Mouse (Mus musculus) heart, postnatal 36 days (tissue): ENCODE data around the gene Exoc2. TPM values are rescaled to one million over a fixed set of nuclear protein-coding genes. Genes with fewer than 3 reads are reported as not detected.
A peak's percentile ranks its signal among the peaks of the same experiment; 100 is the strongest.

Source experiments
- DNase-seq, 2 experiments: peaks; one replicate each; pipeline ENCODE4 v3.0.0; 2021 to 2022
- intact Hi-C: fragments of 180-260 bp; cut with DNase I; formaldehyde crosslinking; loops from one replicate; pipeline ENCODE4 v1.15.1; 2025
- total RNA-seq, 2 experiments: library from RNA; stranded (reverse); gene quantifications; 2 replicates each; pipeline ENCODE4 v1.2.3; 2021

Gene Exoc2
- 10 to 100 TPM; 14.4 to 16.5 TPM for total RNA-seq

- intact Hi-C loops, result no loop called here
Measured at GRCm38 (mm10) chr13:30973501-30974246, at the start of gene Exoc2, which contains the start of gene Gm5447. Exoc2 (minus strand) TSS chr13:30974093. Gm5447 (plus strand) TSS chr13:30974204.

DNA sequence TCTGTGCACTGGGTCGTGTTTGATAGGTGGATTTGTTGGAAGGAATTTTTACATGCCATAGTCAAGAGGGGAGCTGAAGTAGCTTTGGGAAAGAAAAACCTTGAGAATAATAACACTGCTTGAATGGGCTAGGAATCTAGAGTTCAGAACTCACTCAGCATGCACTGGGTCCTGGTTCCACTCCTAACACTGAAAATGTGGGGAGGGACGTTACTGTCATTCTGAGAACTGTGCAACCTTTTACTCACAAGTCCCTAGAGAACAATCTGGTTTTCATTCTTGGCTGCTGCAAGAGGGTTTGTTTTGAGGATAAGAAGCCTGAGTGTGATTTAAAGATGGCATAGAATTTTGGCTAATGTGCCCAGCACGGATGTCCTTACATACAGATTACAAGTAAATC lies 49.8 kb upstream of the Exoc2 start:
- intact Hi-C loops, result no loop called here
- DNase-seq, result no peak

More at GRCm38 (mm10) chr13:30973501-30974246, at the start of gene Exoc2, which contains the start of gene Gm5447:
- peak; percentile 87 for DNase-seq

- DNase-seq, result no peak
- intact Hi-C loops, result no loop called here
Measured at GRCm38 (mm10) chr13:31021927-31022326, 48.0 kb upstream of the Exoc2 start.

DNA sequence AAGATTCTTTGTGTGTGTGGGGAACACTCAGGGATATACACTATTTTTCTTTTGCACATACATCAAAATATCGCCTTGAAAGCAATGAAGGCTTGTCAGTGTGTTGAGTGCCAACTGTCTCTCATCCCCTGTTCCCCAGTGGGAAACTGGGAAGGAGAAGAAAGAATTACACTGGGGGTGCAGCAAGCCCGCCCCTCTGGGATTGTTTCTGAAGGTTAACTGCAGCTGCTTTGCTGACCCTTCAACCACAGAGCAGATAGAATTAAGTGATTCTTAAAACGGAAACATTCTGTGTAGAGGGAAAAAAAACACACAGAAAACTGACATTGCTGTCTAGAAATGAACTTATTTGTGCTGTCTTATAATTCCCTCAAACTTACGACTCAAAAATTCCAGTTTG lies 47.6 kb upstream of the Exoc2 start:
- intact Hi-C loops, result no loop called here
- DNase-seq, result no peak

DNA sequence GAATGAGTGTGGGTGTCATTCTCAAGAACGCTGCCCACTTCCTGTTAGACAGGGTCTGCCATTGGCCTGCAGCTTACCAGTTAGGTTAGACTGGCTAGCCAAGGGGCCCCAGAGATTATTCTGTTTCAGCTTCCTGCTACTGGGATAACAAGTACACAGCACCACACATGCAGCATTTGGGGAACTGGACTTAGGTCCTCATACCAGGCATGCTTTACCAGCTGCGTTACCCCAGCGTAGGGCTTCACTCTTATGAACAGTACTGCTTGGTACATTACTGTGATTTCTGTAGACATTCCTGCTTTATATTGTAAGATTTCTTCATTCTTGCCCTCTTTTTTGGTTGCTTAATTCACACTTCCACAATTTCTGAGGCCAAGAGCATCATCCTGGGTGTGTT lies 43.7 kb upstream of the Exoc2 start:
- intact Hi-C loops, result no loop called here
- DNase-seq, result no peak

DNA sequence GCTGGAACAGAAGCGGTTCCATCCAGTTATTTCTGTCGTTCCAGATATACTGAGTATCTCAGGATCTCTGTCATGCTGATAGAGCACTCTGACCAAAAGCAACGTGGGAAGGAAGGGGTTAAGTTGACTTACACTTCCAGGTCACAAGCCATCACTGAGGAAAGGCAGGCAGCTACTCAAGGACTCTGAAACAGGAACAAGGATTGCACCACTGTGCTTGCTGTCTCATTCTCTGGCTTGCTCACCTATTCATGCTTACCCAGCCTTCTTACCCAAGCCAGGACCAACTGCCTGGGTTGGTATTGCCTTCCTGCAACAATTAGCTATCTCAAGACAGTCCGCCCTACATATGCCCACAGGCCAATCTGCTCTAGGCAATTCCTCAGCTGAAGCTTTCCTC lies 31.1 kb upstream of the Exoc2 start:
- intact Hi-C loops, result no loop called here
- DNase-seq, result no peak

DNA sequence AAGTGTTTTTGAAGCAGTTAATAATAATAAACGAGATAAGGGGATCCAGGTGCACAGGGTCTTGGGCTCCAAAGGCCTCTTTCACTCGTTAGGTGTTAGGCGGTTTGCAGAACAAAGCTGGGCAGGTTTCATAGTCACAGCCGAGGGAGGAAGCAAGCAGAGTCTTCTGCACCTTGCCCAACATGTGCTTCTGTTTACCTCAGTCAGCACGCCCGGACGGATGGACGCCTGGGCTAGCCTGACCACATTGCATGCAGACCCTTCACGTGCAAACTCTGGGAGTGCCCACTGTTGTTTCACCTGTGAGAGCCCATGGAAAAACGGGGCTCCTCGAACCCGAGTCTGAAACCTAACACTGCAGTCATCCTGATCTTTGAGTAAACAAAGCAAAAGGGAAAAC lies 30.6 kb upstream of the Exoc2 start:
- intact Hi-C loops, result no loop called here
- DNase-seq, result no peak

- DNase-seq, result no peak
- intact Hi-C loops, result no loop called here
Measured at GRCm38 (mm10) chr13:30999799-31000198, 25.9 kb upstream of the Exoc2 start.

DNA sequence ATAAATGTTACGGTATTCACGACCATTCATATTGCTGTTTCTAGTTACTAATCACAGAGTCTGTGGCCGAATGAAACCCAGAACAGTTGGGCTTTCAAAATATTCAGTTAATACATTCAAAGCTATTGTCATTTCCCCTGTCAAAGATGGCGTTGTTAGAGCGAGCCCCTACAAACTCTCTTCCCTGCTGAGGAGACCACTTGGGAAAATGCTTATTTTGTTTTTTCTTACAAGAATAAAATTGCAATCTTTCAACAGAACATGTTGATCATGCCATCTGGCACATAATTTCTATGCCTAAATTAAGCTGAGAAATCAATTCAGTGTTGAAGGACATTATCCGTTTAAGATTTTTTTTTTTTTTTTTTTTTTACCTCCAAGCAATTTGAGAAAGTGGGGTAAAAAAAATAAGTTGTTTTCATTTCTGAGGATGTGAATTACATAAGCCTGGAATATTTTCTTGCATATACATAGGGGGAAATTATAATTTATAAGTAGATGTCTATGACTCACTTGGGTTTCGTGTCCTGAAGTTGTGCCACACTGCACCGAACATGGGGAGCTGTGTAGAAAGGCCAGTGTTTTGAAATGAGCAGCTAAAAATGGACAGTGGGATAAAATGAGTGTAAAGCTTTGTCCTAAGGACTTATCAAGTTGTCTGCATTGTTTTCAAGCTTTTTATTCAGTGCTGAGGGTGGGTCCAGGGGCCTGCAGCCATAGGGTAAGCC lies 23.8 kb upstream of the Exoc2 start:
- intact Hi-C loops, result no loop called here
- no peak for DNase-seq

DNA sequence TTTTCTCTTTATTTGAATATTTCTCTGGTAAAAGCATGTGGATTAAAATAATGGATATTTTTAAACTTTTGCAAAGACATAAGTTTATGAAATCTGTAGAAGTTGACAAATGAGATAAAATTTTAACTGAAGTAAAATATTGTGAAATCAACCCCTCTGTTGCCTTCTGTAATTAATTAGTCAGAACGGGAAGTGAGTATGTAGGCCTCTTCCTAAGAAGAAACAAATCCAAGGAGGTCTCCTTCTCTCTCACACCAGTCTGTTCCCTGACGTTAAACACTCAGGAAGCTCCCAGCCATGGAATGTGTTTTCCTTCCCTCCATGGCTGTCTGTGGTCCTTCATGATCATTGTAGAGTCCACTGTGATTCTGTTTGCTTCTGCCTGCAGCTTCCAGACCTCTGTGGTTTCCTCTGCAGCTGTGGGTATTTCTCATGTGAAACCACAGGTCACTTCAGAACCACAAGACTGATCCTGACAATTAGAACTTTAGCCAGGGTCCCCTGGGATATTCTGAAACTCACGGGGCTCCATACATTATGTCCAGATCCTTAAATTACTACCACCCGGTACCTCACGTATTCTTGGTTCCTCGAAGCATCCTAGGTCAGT lies 20.5 kb upstream of the Exoc2 start:
- intact Hi-C loops, result loop anchor here (5.0 kb wide), 1 partner anchor 623 kb away; no protein-coding TSS in a partner anchor
- DNase-seq, result no peak

- DNase-seq, result peak; percentile 24 to 51
- intact Hi-C loops, result loop anchor here (5.0 kb wide), 1 partner anchor 623 kb away; no protein-coding TSS in a partner anchor
Measured at GRCm38 (mm10) chr13:30993819-30994218, 19.9 kb upstream of the Exoc2 start.

- intact Hi-C loops, result loop anchor here (5.0 kb wide), 1 partner anchor 627 kb away; no protein-coding TSS in a partner anchor
- no peak for DNase-seq
Measured at GRCm38 (mm10) chr13:30990233-30990632, 16.3 kb upstream of the Exoc2 start.

GRCm38 (mm10) chr13:30989710-30990109 lies 15.8 kb upstream of the Exoc2 start:
- no peak for DNase-seq
- intact Hi-C loops, result loop anchor here (5.0 to 10.0 kb wide), 3 partner anchors 325 to 628 kb away; partner anchors contain the start of gene Uqcrfs1

DNA sequence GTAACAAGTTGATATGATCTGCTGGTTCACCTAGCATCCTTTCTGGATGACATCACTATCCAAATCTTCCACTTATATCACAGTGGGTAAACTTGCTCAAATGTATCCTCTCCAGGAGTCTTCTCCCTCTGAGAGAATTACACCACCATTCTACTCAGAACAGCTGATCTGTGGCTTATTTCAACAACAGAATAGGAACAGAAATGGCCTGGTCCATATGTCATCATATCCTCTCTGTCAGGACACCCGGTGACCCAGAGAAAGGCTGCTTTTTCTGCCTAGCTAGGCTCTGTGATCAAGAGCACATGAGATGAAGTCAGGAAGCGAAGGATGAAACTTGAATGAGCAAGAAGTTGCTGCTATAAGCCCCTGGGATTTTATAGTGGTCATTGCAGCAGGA lies 13.8 kb upstream of the Exoc2 start:
- no peak for DNase-seq

DNA sequence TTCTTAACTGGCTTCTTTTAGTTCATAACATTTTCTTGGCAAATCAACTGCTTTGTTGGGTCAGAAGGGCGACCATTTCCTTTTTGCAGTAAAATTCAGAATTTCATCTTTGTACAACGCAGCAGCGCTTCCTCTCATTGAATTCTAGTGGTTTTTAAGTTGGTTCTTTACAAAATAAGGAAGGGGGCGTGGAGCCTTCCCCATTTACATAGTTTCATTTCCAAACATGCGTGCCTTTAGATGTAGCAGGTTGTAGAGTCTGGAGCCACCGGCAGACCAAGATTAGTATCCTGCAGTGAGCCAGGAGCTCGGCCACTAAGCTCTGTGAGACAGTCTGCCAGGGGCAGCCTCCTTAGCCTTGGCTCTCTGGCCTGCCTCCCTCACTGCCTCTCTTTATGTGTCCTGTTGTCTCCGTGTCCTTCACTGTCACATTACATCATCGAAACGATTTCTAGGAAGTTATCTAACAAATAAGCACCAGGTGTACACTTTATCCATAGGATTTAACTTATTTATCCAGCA lies 13.1 kb upstream of the Exoc2 start:
- intact Hi-C loops, result loop anchor here (10.0 kb wide), 2 partner anchors 322 to 442 kb away; partner anchors contain the start of gene Uqcrfs1
- no peak for DNase-seq

More for the DNA sequence above, 13.8 kb upstream of the Exoc2 start:
- intact Hi-C loops, result loop anchor here (10.0 kb wide), 2 partner anchors 323 to 443 kb away; partner anchors contain the start of gene Uqcrfs1

GRCm38 (mm10) chr13:30985598-30986466 lies 11.9 kb upstream of the Exoc2 start:
- peak; percentile 62 to 65 for DNase-seq
- intact Hi-C loops, result loop anchor here (10.0 kb wide), 2 partner anchors 321 to 441 kb away; partner anchors contain the start of gene Uqcrfs1

GRCm38 (mm10) chr13:30985275-30985597 lies 11.3 kb upstream of the Exoc2 start:
- DNase-seq, result no peak
- intact Hi-C loops, result loop anchor here (10.0 kb wide), 2 partner anchors 320 to 440 kb away; partner anchors contain the start of gene Uqcrfs1

DNA sequence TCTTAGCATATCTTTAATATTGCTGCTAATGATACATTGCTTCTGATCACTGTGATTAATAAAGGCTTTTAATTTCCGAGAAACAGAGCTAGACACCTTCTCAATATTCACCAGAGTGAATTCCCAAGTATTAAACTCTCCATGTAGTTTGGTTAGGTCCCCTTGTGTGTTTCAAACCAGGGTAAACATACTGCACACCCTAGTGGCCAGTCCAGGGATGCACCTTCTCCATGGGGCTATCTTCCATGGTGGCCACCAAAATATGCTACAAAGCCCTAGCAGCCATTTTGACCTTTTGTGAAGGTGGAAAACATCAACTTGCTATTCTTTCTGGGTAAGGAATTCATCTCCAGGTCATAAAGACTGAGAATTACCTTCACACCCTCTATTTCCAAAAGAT lies 7.8 kb upstream of the Exoc2 start:
- intact Hi-C loops, result loop anchor here (2.0 to 10.0 kb wide), 4 partner anchors 93 to 437 kb away; partner anchors contain the start of gene Uqcrfs1
- peak; percentile 34 to 62 for DNase-seq

DNA sequence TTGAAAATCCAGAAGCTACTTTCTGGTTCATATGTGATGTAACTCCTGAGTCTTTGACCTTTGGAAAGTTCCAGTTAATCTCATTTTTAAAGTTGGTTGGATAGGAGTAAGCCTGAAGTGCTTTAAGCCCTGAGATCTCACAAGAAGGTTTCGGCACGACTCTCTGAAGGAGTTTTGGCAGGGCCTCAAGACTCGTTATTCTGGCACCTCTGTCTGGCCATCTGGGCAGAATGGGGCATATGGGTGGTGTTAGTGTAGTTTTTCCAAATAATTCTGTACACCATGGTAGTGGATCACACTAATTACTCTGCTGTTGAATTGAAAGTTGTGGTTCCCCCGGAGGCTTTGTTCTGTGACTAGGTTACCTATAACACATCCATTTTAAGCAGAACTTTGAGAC lies 4.3 kb upstream of the Exoc2 start:
- intact Hi-C loops, result no loop called here
- DNase-seq, result no peak
